7 mouse cellular contexts compared by ENCODE assay signal in genomic region chr17:12991194-12991634, GRCm38 (mm10). TPM values are rescaled to one million over a fixed set of nuclear protein-coding genes. Genes with fewer than 3 reads are reported as not detected.
A peak's percentile ranks its signal among the peaks of the same experiment; 100 is the strongest.
DNase-seq lines count a peak whose midpoint lies in the region; ATAC-seq and TF ChIP-seq lines count a peak whose summit lies in the region.

No protein-coding gene starts in this region.

- no peaks in the 10 kb centered on the region for H3K9me3 ChIP-seq in ES-E14 (ENCODE audit: control insufficient read depth, insufficient read depth, low read depth, low read length)
- no peaks in the 10 kb centered on the region for H3K9me3 ChIP-seq in embryonic facial prominence, embryonic 15.5 days (replicated peaks)
- H3K9me3 ChIP-seq in hindbrain, embryonic 14.5 days (ENCODE audit: control insufficient read depth, low read length): no peaks in the 10 kb centered on the region
- no peaks in the 10 kb centered on the region for H3K9me3 ChIP-seq in liver, embryonic 16.5 days (replicated peaks; ENCODE audit: control insufficient read depth, low read length)
- H3K9me3 ChIP-seq in neural tube, embryonic 14.5 days (ENCODE audit: control insufficient read depth, low read length): no peaks in the 10 kb centered on the region

- H3K4me1 ChIP-seq in ES-E14 (ENCODE audit: control insufficient read depth in 2 of 2, insufficient read depth in 2 of 2, low read length in 2 of 2, poor library complexity in 1 of 2): peaks cover 0 to 15% of the 10 kb centered on the region in 2 experiments; a peak in 2 of 4 replicates
- H3K4me1 ChIP-seq in embryonic facial prominence, embryonic 15.5 days: peaks cover 10% of the 10 kb centered on the region
- H3K4me1 ChIP-seq in hindbrain, embryonic 14.5 days (replicated peaks; ENCODE audit: control insufficient read depth, insufficient read depth, low read length): peaks cover 10% of the 10 kb centered on the region
- peaks cover 5% of the 10 kb centered on the region for H3K4me1 ChIP-seq in liver, embryonic 16.5 days (ENCODE audit: control insufficient read depth, low read depth, low read length)
- H3K4me1 ChIP-seq in neural tube, embryonic 14.5 days (ENCODE audit: control insufficient read depth, insufficient read depth, low read length): peaks cover 10% of the 10 kb centered on the region; the same call in 1 of the 2 replicates

- intact Hi-C loops in gastrocnemius, postnatal 14 days (cut with DNase I; ENCODE audit: low total_unique reads): no loop called here

- H3K4me2 ChIP-seq in embryonic facial prominence, embryonic 15.5 days (replicated peaks): peak overlapping the region; percentile 54
- peak overlapping the region; percentile 94 for H3K4me2 ChIP-seq in hindbrain, embryonic 14.5 days (replicated peaks)
- peak overlapping the region; percentile 63 for H3K4me2 ChIP-seq in liver, embryonic 16.5 days (ENCODE audit: low read depth, low read length)
- H3K4me2 ChIP-seq in neural tube, embryonic 14.5 days (ENCODE audit: low read depth, low read length): peak overlapping the region; percentile 68

- H3K36me3 ChIP-seq in C2C12 (ENCODE audit: control insufficient read depth, insufficient read depth) (peaks cover 25% of the 10 kb centered on the region), ES-E14 (ENCODE audit: control insufficient read depth, insufficient read depth, low read length, poor library complexity, severe bottlenecking) (peaks cover 3% of the 10 kb centered on the region; the same call in 1 of the 2 replicates)
- no peaks in the 10 kb centered on the region for H3K36me3 ChIP-seq in embryonic facial prominence, embryonic 15.5 days
- H3K36me3 ChIP-seq in hindbrain, embryonic 14.5 days (replicated peaks; ENCODE audit: control insufficient read depth, insufficient read depth): no peaks in the 10 kb centered on the region
- H3K36me3 ChIP-seq in liver, embryonic 16.5 days (ENCODE audit: control insufficient read depth, insufficient read depth): peaks cover 3% of the 10 kb centered on the region
- H3K36me3 ChIP-seq in neural tube, embryonic 14.5 days (ENCODE audit: control insufficient read depth, insufficient read depth, low read length): no peaks in the 10 kb centered on the region

- H3K79me2 ChIP-seq in C2C12 (ENCODE audit: control insufficient read depth, insufficient read depth): peaks cover 58% of the 10 kb centered on the region

- in situ Hi-C loops in ES-E14 (cut with MboI; ENCODE audit: low sequenced_read_pairs in 2 of 2, unreplicated experiment in 2 of 2): no loop called here

- H3K4me3 ChIP-seq in C2C12 (ENCODE audit: insufficient read depth, poor library complexity, severe bottlenecking): peak overlapping the region; percentile 89
- H3K4me3 ChIP-seq in ES-E14 (ENCODE audit: insufficient read depth in 1 of 2, low read depth in 1 of 2, low read length in 2 of 2, poor library complexity in 1 of 2, severe bottlenecking in 1 of 2): peak overlapping the region; percentile 99 to 100
- H3K4me3 ChIP-seq in embryonic facial prominence, embryonic 15.5 days (replicated peaks): peak overlapping the region; percentile 84
- peak overlapping the region; percentile 95 for H3K4me3 ChIP-seq in hindbrain, embryonic 14.5 days (replicated peaks; ENCODE audit: low read length)
- peak overlapping the region; percentile 100 for H3K4me3 ChIP-seq in liver, embryonic 16.5 days (ENCODE audit: low read depth, low read length)
- H3K4me3 ChIP-seq in neural tube, embryonic 14.5 days (ENCODE audit: low read depth, low read length): peak overlapping the region; percentile 100

- peaks cover 53% of the 10 kb centered on the region for H3K79me3 ChIP-seq in C2C12 (ENCODE audit: low read depth)

- peak overlapping the region; percentile 77 for H3ac ChIP-seq in C2C12 (ENCODE audit: control insufficient read depth, insufficient read length, low read depth)

- under 1% methylated on average over 12 of the region's 12 CpGs for WGBS in embryonic facial prominence, embryonic 15.5 days
- 2% methylated on average over 12 of the region's 12 CpGs for WGBS in hindbrain, embryonic 14.5 days
- WGBS in liver, embryonic 16.5 days (ENCODE audit: insufficient replicate concordance): 1% methylated on average over 12 of the region's 12 CpGs
- WGBS in neural tube, embryonic 14.5 days: 2% methylated on average over 12 of the region's 12 CpGs

- no peak for ATAC-seq in embryonic facial prominence, embryonic 15.5 days (ENCODE audit: insufficient number of reproducible peaks, low FRiP score, low TSS enrichment, low read depth)
- ATAC-seq in hindbrain, embryonic 14.5 days (ENCODE audit: low FRiP score): no peak
- ATAC-seq in liver, embryonic 16.5 days (ENCODE audit: low read depth): no peak
- no peak for ATAC-seq in neural tube, embryonic 14.5 days (ENCODE audit: low read depth)

- DNase-seq in ES-E14 (ENCODE audit: low read depth, low spot score): peak; percentile 25
- DNase-seq in hindbrain, embryonic 14.5 days (ENCODE audit: low spot score): no peak
- DNase-seq in gastrocnemius, postnatal 14 days: no peak

- H3K27me3 ChIP-seq in C2C12 (ENCODE audit: control insufficient read depth, insufficient read depth, insufficient read length): no peaks in the 10 kb centered on the region
- no peaks in the 10 kb centered on the region for H3K27me3 ChIP-seq in embryonic facial prominence, embryonic 15.5 days
- no peaks in the 10 kb centered on the region for H3K27me3 ChIP-seq in hindbrain, embryonic 14.5 days (ENCODE audit: control insufficient read depth, insufficient read depth, low read length)
- no peaks in the 10 kb centered on the region for H3K27me3 ChIP-seq in liver, embryonic 16.5 days (ENCODE audit: control insufficient read depth, insufficient read depth, low read depth, low read length)
- no peaks in the 10 kb centered on the region for H3K27me3 ChIP-seq in neural tube, embryonic 14.5 days (ENCODE audit: control insufficient read depth, insufficient read depth, low read length)

- TF ChIP-seq CTCF in C2C12 (IDR thresholded peaks at IDR 0.05; ENCODE audit: control insufficient read depth, insufficient read depth, insufficient read length): no peak

- H3K27ac ChIP-seq in ES-E14 (ENCODE audit: insufficient read depth, low read depth, low read length, poor library complexity, severe bottlenecking): peak overlapping the region; percentile 98; the same call in 1 of the 2 replicates
- H3K27ac ChIP-seq in embryonic facial prominence, embryonic 15.5 days (replicated peaks): peak overlapping the region; percentile 99
- H3K27ac ChIP-seq in hindbrain, embryonic 14.5 days: peak overlapping the region; percentile 99
- peak overlapping the region; percentile 100 for H3K27ac ChIP-seq in liver, embryonic 16.5 days (ENCODE audit: low read length)
- H3K27ac ChIP-seq in neural tube, embryonic 14.5 days (ENCODE audit: low read depth, low read length): peak overlapping the region; percentile 99

- peak overlapping the region; percentile 100 for H3K9ac ChIP-seq in ES-E14 (ENCODE audit: insufficient read depth, low read depth, low read length, poor library complexity, severe bottlenecking)
- H3K9ac ChIP-seq in embryonic facial prominence, embryonic 15.5 days: peak overlapping the region; percentile 98; the same call in 1 of the 2 replicates
- H3K9ac ChIP-seq in hindbrain, embryonic 14.5 days: peak overlapping the region; percentile 99
- peak overlapping the region; percentile 100 for H3K9ac ChIP-seq in liver, embryonic 16.5 days (ENCODE audit: low read depth, low read length)
- H3K9ac ChIP-seq in neural tube, embryonic 14.5 days (replicated peaks; ENCODE audit: low read depth, low read length): peak overlapping the region; percentile 99

TF ChIP-seq in C2C12, 6 proteins besides CTCF, POLR2A, EP300 and RAD21 (continues in another document):
- TF ChIP-seq MYOD1 (IDR thresholded peaks at IDR 0.05; ENCODE audit: control insufficient read depth, insufficient read length, low read depth): no peak

TF ChIP-seq in ES-E14, 5 proteins besides CTCF, POLR2A, EP300 and RAD21:
- peak; percentile 79 for TF ChIP-seq ZNF384 (IDR thresholded peaks at IDR 0.05; ENCODE audit: low read depth, low read length)
- no peak for TF ChIP-seq CHD2 (IDR thresholded peaks at IDR 0.05; ENCODE audit: low read depth, low read length)

RNA-seq across cellular contexts. Expression of gene Wtap, which starts 2.8 kb away (rescaled TPM):
- 25.7 TPM for polyA plus RNA-seq in C2C12 (2012; fragmentation: generic; extraction: Trizol)
- 83.8 and 85.6 TPM in 2 replicates for total RNA-seq in ES-E14 (2012; rRNA removed)
- 120 and 125 TPM in 2 replicates for polyA plus RNA-seq in embryonic facial prominence, embryonic 15.5 days (2015; fragmentation: Nextera tagmentation; extraction: Ambion mirVana)
- polyA plus RNA-seq in hindbrain, embryonic 14.5 days (2014; fragmentation: Nextera tagmentation; extraction: Ambion mirVana): 120 and 123 TPM in 2 replicates
- 42.0 and 42.4 TPM in 2 replicates for polyA plus RNA-seq in liver, embryonic 16.5 days (2015; fragmentation: Nextera tagmentation; extraction: Ambion mirVana)
- polyA plus RNA-seq in neural tube, embryonic 14.5 days (2014; fragmentation: Nextera tagmentation; extraction: Ambion mirVana): 119 and 126 TPM in 2 replicates
- total RNA-seq in gastrocnemius, postnatal 14 days (2021): 10 to 100 TPM; 27.9 to 31.2 TPM

RNA-seq across cellular contexts. Expression of gene Sod2, which starts 15.4 kb away (rescaled TPM):
- 107 TPM for polyA plus RNA-seq in C2C12 (2012; fragmentation: generic; extraction: Trizol)
- 161 and 199 TPM in 2 replicates for total RNA-seq in ES-E14 (2012; rRNA removed)
- 98.3 and 98.5 TPM in 2 replicates for polyA plus RNA-seq in embryonic facial prominence, embryonic 15.5 days (2015; fragmentation: Nextera tagmentation; extraction: Ambion mirVana)
- 163 and 172 TPM in 2 replicates for polyA plus RNA-seq in hindbrain, embryonic 14.5 days (2014; fragmentation: Nextera tagmentation; extraction: Ambion mirVana)
- polyA plus RNA-seq in liver, embryonic 16.5 days (2015; fragmentation: Nextera tagmentation; extraction: Ambion mirVana): 108 and 116 TPM in 2 replicates
- polyA plus RNA-seq in neural tube, embryonic 14.5 days (2014; fragmentation: Nextera tagmentation; extraction: Ambion mirVana): 167 and 173 TPM in 2 replicates
- 100 to 1,000 TPM; 302 to 371 TPM for total RNA-seq in gastrocnemius, postnatal 14 days (2021)

RNA-seq across cellular contexts. Expression of gene Acat2, which starts 30.7 kb away (rescaled TPM):
- polyA plus RNA-seq in C2C12 (2012; fragmentation: generic; extraction: Trizol): 90.7 TPM
- 44.0 and 57.3 TPM in 2 replicates for total RNA-seq in ES-E14 (2012; rRNA removed)
- 121 and 128 TPM in 2 replicates for polyA plus RNA-seq in embryonic facial prominence, embryonic 15.5 days (2015; fragmentation: Nextera tagmentation; extraction: Ambion mirVana)
- 216 and 283 TPM in 2 replicates for polyA plus RNA-seq in hindbrain, embryonic 14.5 days (2014; fragmentation: Nextera tagmentation; extraction: Ambion mirVana)
- polyA plus RNA-seq in liver, embryonic 16.5 days (2015; fragmentation: Nextera tagmentation; extraction: Ambion mirVana): 97.5 and 101 TPM in 2 replicates
- 188 and 294 TPM in 2 replicates for polyA plus RNA-seq in neural tube, embryonic 14.5 days (2014; fragmentation: Nextera tagmentation; extraction: Ambion mirVana)
- total RNA-seq in gastrocnemius, postnatal 14 days (2021): 1 to 10 TPM; 4.7 to 6.4 TPM

RNA-seq across cellular contexts. Expression of gene Acat3, which starts 50.8 kb away (rescaled TPM):
- polyA plus RNA-seq in C2C12 (2012; fragmentation: generic; extraction: Trizol): 0.50 TPM
- 6.4 and 9.1 TPM in 2 replicates for total RNA-seq in ES-E14 (2012; rRNA removed)
- polyA plus RNA-seq in embryonic facial prominence, embryonic 15.5 days (2015; fragmentation: Nextera tagmentation; extraction: Ambion mirVana): 0.60 and 1.2 TPM in 2 replicates
- 0.52 and 1.1 TPM in 2 replicates for polyA plus RNA-seq in hindbrain, embryonic 14.5 days (2014; fragmentation: Nextera tagmentation; extraction: Ambion mirVana)
- polyA plus RNA-seq in liver, embryonic 16.5 days (2015; fragmentation: Nextera tagmentation; extraction: Ambion mirVana): 15.1 and 16.5 TPM in 2 replicates
- 1.3 and 1.4 TPM in 2 replicates for polyA plus RNA-seq in neural tube, embryonic 14.5 days (2014; fragmentation: Nextera tagmentation; extraction: Ambion mirVana)
- total RNA-seq in gastrocnemius, postnatal 14 days (2021): not detected
